8 mouse cellular contexts compared by ENCODE assay signal in the genomic region with DNA sequence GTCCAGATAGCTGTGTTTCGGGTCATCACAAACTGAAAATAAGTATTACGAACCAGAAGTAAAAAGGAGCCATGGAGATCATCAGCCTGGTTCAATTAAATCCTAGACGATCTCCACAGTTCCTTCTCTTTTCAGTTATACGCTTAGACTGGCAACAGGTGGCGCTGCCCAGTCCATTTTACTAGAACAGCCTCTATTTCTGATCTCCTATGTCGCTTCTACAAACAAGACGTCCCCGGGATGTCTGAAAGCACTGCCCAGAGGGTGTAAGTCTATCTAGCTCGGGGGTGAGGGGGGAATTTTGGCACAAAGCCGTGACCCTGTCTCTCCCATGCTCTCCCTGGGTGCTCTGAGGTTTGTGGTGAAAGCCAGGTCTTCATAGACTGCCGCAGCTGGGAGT. TPM values are rescaled to one million over a fixed set of nuclear protein-coding genes. Genes with fewer than 3 reads are reported as not detected.
A peak's percentile ranks its signal among the peaks of the same experiment; 100 is the strongest.
DNase-seq lines count a peak whose midpoint lies in the region; ATAC-seq and TF ChIP-seq lines count a peak whose summit lies in the region.

No protein-coding gene starts in this region.

- DNase-seq in urinary bladder, postnatal 25 days (ENCODE audit: low spot score), result peak; percentile 47
- no peak for DNase-seq in urinary bladder, postnatal 10 days (ENCODE audit: low spot score)
- DNase-seq in embryonic facial prominence, embryonic 10.5 days (ENCODE audit: low spot score), result peak; percentile 62
- DNase-seq in heart, embryonic 10.5 days (ENCODE audit: low spot score), result no peak
- peak; percentile 76 for DNase-seq in kidney, adult 9 months
- peak; percentile 59 for DNase-seq in liver
- peak; percentile 46 for DNase-seq in naive thymus-derived CD4-positive, alpha-beta T cell, adult 2 months (ENCODE audit: low read depth)
- DNase-seq in stomach, postnatal 0 days (ENCODE audit: low spot score), result peak; percentile 71

- peak overlapping the region; percentile 36; the same call in 1 of the 2 replicates for H3K9ac ChIP-seq in stomach, postnatal 0 days (ENCODE audit: low read length)

- peak; percentile 84 for TF ChIP-seq CTCF in stomach, postnatal 0 days (IDR thresholded peaks at IDR 0.05; ENCODE audit: low read depth)

- 0 out of 2 replicates have a peak, but pooled peaks have one; percentile 36 for ATAC-seq in stomach, postnatal 0 days (ENCODE audit: low FRiP score, low TSS enrichment)

- H3K27me3 ChIP-seq in embryonic facial prominence, embryonic 10.5 days (replicated peaks; ENCODE audit: low read depth, poor library complexity, severe bottlenecking), result peaks cover 16% of the 10 kb centered on the region; the same call in 1 of the 2 replicates
- peaks cover 12% of the 10 kb centered on the region; the same call in 1 of the 2 replicates for H3K27me3 ChIP-seq in heart, embryonic 10.5 days (ENCODE audit: insufficient read depth, poor library complexity, severe bottlenecking)
- H3K27me3 ChIP-seq in stomach, postnatal 0 days (ENCODE audit: control insufficient read depth, insufficient read depth, low read length), result no peaks in the 10 kb centered on the region

- WGBS in embryonic facial prominence, embryonic 10.5 days, result 20% methylated on average over 11 of the region's 11 CpGs
- 20% methylated on average over 11 of the region's 11 CpGs for WGBS in heart, embryonic 10.5 days
- WGBS in stomach, postnatal 0 days, result 15% methylated on average over 11 of the region's 11 CpGs

- TF ChIP-seq EP300 in stomach, postnatal 0 days (optimal IDR thresholded peaks at IDR 0.05), result peak; percentile 22

- 0 out of 2 replicates have a peak overlapping the region, but pooled peaks have one; percentile 4 for H3K27ac ChIP-seq in embryonic facial prominence, embryonic 10.5 days (replicated peaks)
- no peak overlapping the region for H3K27ac ChIP-seq in heart, embryonic 10.5 days
- peak overlapping the region; percentile 46; the same call in 1 of the 2 replicates for H3K27ac ChIP-seq in stomach, postnatal 0 days (replicated peaks)

- H3K9me3 ChIP-seq in embryonic facial prominence, embryonic 10.5 days, result no peaks in the 10 kb centered on the region
- H3K9me3 ChIP-seq in heart, embryonic 10.5 days, result no peaks in the 10 kb centered on the region
- no peaks in the 10 kb centered on the region for H3K9me3 ChIP-seq in stomach, postnatal 0 days (ENCODE audit: control insufficient read depth, low read length)

- no peaks in the 10 kb centered on the region for H3K36me3 ChIP-seq in embryonic facial prominence, embryonic 10.5 days (replicated peaks)
- no peaks in the 10 kb centered on the region for H3K36me3 ChIP-seq in heart, embryonic 10.5 days
- H3K36me3 ChIP-seq in stomach, postnatal 0 days (ENCODE audit: control insufficient read depth, insufficient read depth, low read length), result no peaks in the 10 kb centered on the region

- peak overlapping the region; percentile 49 for H3K4me2 ChIP-seq in stomach, postnatal 0 days (replicated peaks; ENCODE audit: low read depth)

- peaks cover 26% of the 10 kb centered on the region for H3K4me1 ChIP-seq in embryonic facial prominence, embryonic 10.5 days
- peaks cover 10% of the 10 kb centered on the region for H3K4me1 ChIP-seq in heart, embryonic 10.5 days
- H3K4me1 ChIP-seq in stomach, postnatal 0 days (replicated peaks; ENCODE audit: control insufficient read depth, insufficient read depth), result no peaks in the 10 kb centered on the region

- peak overlapping the region; percentile 49 for H3K4me3 ChIP-seq in embryonic facial prominence, embryonic 10.5 days
- H3K4me3 ChIP-seq in heart, embryonic 10.5 days, result peak overlapping the region; percentile 37
- peak overlapping the region; percentile 29 for H3K4me3 ChIP-seq in stomach, postnatal 0 days (ENCODE audit: low read depth, low read length)

RNA-seq across cellular contexts. Expression of a gene that starts 37.8 kb away (rescaled TPM):
- 194 and 204 TPM in 2 replicates for polyA plus RNA-seq in embryonic facial prominence, embryonic 10.5 days (2016; fragmentation: Nextera tagmentation; extraction: Ambion mirVana)
- 177 and 178 TPM in 2 replicates for polyA plus RNA-seq in heart, embryonic 10.5 days (2016; fragmentation: Nextera tagmentation; extraction: Ambion mirVana)
- polyA plus RNA-seq in stomach, postnatal 0 days (2015; fragmentation: Nextera tagmentation; extraction: Ambion mirVana), result 117 and 145 TPM in 2 replicates

RNA-seq across cellular contexts. Expression of a gene that starts 41.3 kb away (rescaled TPM):
- polyA plus RNA-seq in embryonic facial prominence, embryonic 10.5 days (2016; fragmentation: Nextera tagmentation; extraction: Ambion mirVana), result 0.34 and 0.77 TPM in 2 replicates
- polyA plus RNA-seq in heart, embryonic 10.5 days (2016; fragmentation: Nextera tagmentation; extraction: Ambion mirVana), result not detected in 2 replicates
- polyA plus RNA-seq in stomach, postnatal 0 days (2015; fragmentation: Nextera tagmentation; extraction: Ambion mirVana), result 23.0 and 24.4 TPM in 2 replicates

Comparison
In these comparisons a context has a peak if more than half of its experiments do, and no peak if none do; other contexts are left out.
1. DNase-seq: peak in urinary bladder, postnatal 25 days (single experiment), embryonic facial prominence, embryonic 10.5 days (single experiment), kidney, adult 9 months (single experiment), liver (single experiment), naive thymus-derived CD4-positive, alpha-beta T cell, adult 2 months (single experiment) and stomach, postnatal 0 days (single experiment); none in urinary bladder, postnatal 10 days (single experiment) and heart, embryonic 10.5 days (single experiment).
2. RNA of a gene that starts 41.3 kb away (polyA plus RNA-seq): 23.0 to 24.4 TPM in stomach, postnatal 0 days; 0.34 to 0.77 TPM in embryonic facial prominence, embryonic 10.5 days and not detected in heart, embryonic 10.5 days; every median in the first group is over 10 times any median in the second.
3. Peak in every context shown above with its lines, with median percentiles within 50 percentile points of each other: H3K4me3 ChIP-seq.